8 mouse cellular contexts compared by ENCODE assay signal in the genomic region with DNA sequence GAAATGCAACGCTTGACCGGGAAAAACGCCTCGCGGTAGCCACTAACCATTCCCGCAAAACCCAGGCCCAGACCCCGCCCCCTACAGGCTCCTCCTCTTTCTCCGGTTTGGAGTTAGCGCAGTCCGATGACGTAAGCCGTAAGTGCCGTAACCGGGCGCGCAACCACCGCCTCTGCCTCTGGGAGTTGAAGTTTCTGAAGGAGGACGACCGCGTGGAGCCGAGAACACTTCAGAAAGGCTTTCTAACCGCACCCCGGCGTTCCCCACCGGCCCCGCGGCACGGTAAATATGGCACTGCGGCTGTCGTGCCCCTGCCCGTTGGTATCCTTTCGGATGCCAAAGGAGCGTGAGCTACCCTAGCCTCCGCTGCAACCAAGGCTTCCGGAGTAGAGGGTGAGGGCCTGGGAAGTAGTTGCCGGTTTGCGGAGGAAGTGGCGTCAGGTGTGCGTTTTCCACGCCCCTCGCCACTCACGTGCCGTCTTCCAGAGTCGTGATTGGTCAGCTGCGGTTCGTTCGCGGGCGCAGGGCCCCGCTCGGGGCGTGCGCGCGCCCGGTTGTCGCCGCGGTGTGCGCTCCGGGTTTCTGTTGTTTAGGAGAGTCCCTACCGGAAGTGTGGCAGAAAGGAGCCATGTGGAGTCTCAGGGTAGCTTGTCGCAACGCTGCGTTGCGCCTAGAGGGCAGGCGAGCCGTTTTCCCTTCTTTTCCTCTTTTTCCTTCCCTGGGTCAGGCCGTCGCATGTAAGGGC. TPM values are rescaled to one million over a fixed set of nuclear protein-coding genes. Genes with fewer than 3 reads are reported as not detected.
DNase-seq lines count a peak whose midpoint lies in the region; ATAC-seq and TF ChIP-seq lines count a peak whose summit lies in the region.

Gene Trmt10a, plus strand, starts transcription at position 134 of the 745 bp plus-strand sequence.

- H3K9me3 ChIP-seq in hindbrain, embryonic 10.5 days, result no peaks in the 10 kb centered on the region
- H3K9me3 ChIP-seq in lung, postnatal 0 days (ENCODE audit: low read length), result no peaks in the 10 kb centered on the region

- DNase-seq in MN1 (ENCODE audit: low spot score), result peak; percentile 97
- DNase-seq in cerebellum, adult 9-10 months, result peak; percentile 99
- peak; percentile 98 for DNase-seq in hindbrain, embryonic 10.5 days (ENCODE audit: low spot score)
- DNase-seq in layer of hippocampus, adult 9-11 months, result peak; percentile 97
- DNase-seq in lung, postnatal 0 days (ENCODE audit: low spot score), result peak; percentile 99
- peak; percentile 96 for DNase-seq in ovary, postnatal 14 days (ENCODE audit: low spot score)
- DNase-seq in thymus, postnatal 14 days, result peak; percentile 97

- peak within 1 kb of the TSS; percentile 67 for H3K4me2 ChIP-seq in lung, postnatal 0 days (replicated peaks; ENCODE audit: low read depth, low read length)

- H3K4me1 ChIP-seq in hindbrain, embryonic 10.5 days (replicated peaks), result peaks cover 4% of the 10 kb centered on the region; the same call in 1 of the 2 replicates
- H3K4me1 ChIP-seq in lung, postnatal 0 days (ENCODE audit: insufficient read depth, low read depth, low read length), result peaks cover 4% of the 10 kb centered on the region; the same call in 1 of the 2 replicates

- no peaks in the 10 kb centered on the region for H3K27me3 ChIP-seq in hindbrain, embryonic 10.5 days (ENCODE audit: insufficient read depth, poor library complexity, severe bottlenecking)
- no peaks in the 10 kb centered on the region for H3K27me3 ChIP-seq in lung, postnatal 0 days (replicated peaks; ENCODE audit: insufficient read depth, low read length)

- H3K36me3 ChIP-seq in hindbrain, embryonic 10.5 days, result peaks cover 6% of the 10 kb centered on the region; the same call in 1 of the 2 replicates
- no peaks in the 10 kb centered on the region for H3K36me3 ChIP-seq in lung, postnatal 0 days (ENCODE audit: insufficient read depth, low read length)

- peak within 1 kb of the TSS; percentile 50 for H3K9ac ChIP-seq in lung, postnatal 0 days (replicated peaks; ENCODE audit: low read depth)

- under 1% methylated on average over 70 of the region's 70 CpGs for WGBS in hindbrain, embryonic 10.5 days
- 1% methylated on average over 70 of the region's 70 CpGs for WGBS in lung, postnatal 0 days

- peak; percentile 95 for ATAC-seq in frontal cortex, adult (ENCODE audit: low TSS enrichment)
- ATAC-seq in lung, postnatal 0 days, result peak; percentile 99

- peak; percentile 41 for TF ChIP-seq EP300 in lung, postnatal 0 days (IDR thresholded peaks at IDR 0.05)

- peak within 1 kb of the TSS; percentile 76 for H3K4me3 ChIP-seq in hindbrain, embryonic 10.5 days
- H3K4me3 ChIP-seq in lung, postnatal 0 days (ENCODE audit: low read depth, low read length), result peak within 1 kb of the TSS; percentile 71

- TF ChIP-seq CTCF in lung, postnatal 0 days (IDR thresholded peaks at IDR 0.05), result peak; percentile 65

- peak within 1 kb of the TSS; percentile 98 for H3K27ac ChIP-seq in hindbrain, embryonic 10.5 days
- H3K27ac ChIP-seq in lung, postnatal 0 days (ENCODE audit: low read length), result peak within 1 kb of the TSS; percentile 97

RNA-seq across cellular contexts. Expression of gene Trmt10a, which starts in this region (rescaled TPM):
- 12.5 and 15.1 TPM in 2 replicates for polyA plus RNA-seq in hindbrain, embryonic 10.5 days (2016; fragmentation: Nextera tagmentation; extraction: Ambion mirVana)
- 6.1 and 6.4 TPM in 2 replicates for polyA plus RNA-seq in lung, postnatal 0 days (2015; fragmentation: Nextera tagmentation; extraction: Ambion mirVana)

Comparison
In these comparisons a context has a peak if more than half of its experiments do, and no peak if none do; other contexts are left out.
1. Peak in every context shown above with its lines: DNase-seq, ATAC-seq, H3K4me3 ChIP-seq and H3K27ac ChIP-seq.